Mouse (Mus musculus) embryonic facial prominence, embryonic 12.5 days (tissue): ENCODE results near the gene Zfp790. TPM values are rescaled to one million over a fixed set of nuclear protein-coding genes. Genes with fewer than 3 reads are reported as not detected.
"Not testable (repeated sequence)": the region's sequence is repeated elsewhere in the genome, so short reads cannot be mapped to it uniquely, and the experiment has no call there.

Experiments
- ATAC-seq: fragments of 200-750 bp; cut with Nextera tagmentation; 2 replicates; pipeline ENCODE4 v1.8.0; 2017; ENCODE audit not compliant: insufficient number of reproducible peaks, insufficient read depth, low FRiP score, low TSS enrichment
- H3K27ac ChIP-seq: fragments of 300-500 bp; sonication (generic); 2 replicates; pipeline ENCODE4 v1.5.1; 2016; ENCODE audit warnings: mild to moderate bottlenecking
- H3K27me3 ChIP-seq: fragments of 300-500 bp; sonication (generic); 2 replicates; pipeline ENCODE4 v1.6.1; 2016; ENCODE audit warnings: mild to moderate bottlenecking, moderate library complexity
- H3K36me3 ChIP-seq: fragments of 300-500 bp; sonication (generic); 2 replicates; pipeline ENCODE4 v1.6.1; 2016; ENCODE audit warnings: mild to moderate bottlenecking
- H3K4me1 ChIP-seq: fragments of 300-500 bp; sonication (generic); 2 replicates; pipeline ENCODE4 v1.6.1; 2016
- H3K4me2 ChIP-seq: fragments of 300-500 bp; sonication (generic); replicated peaks from 2 replicates; pipeline ENCODE4 v1.6.1; 2016; ENCODE audit warnings: mild to moderate bottlenecking, moderate library complexity
- H3K4me3 ChIP-seq: fragments of 300-500 bp; sonication (generic); 2 replicates; pipeline ENCODE4 v1.5.1; 2016; ENCODE audit warnings: mild to moderate bottlenecking
- H3K9ac ChIP-seq: fragments of 300-500 bp; sonication (generic); 2 replicates; pipeline ENCODE4 v1.6.1; 2016; ENCODE audit warnings: mild to moderate bottlenecking, moderate library complexity
- H3K9me3 ChIP-seq: fragments of 300-500 bp; sonication (generic); 2 replicates; pipeline ENCODE4 v1.6.1; 2016; ENCODE audit warnings: mild to moderate bottlenecking, moderate library complexity
- WGBS: fragments of 180-500 bp; shearing (Covaris S2); methylation state at CpG from one replicate; pipeline ENCODE4 v1.1.7; 2016; 5-methylcytosine and 5-hydroxymethylcytosine counted together
- microRNA counts: library from miRNA; unstranded; fragments of <30 nt; microRNA quantifications from one replicate; lab custom pipeline; 2017
- microRNA-seq: library from miRNA; unstranded; fragments of <30 nt; microRNA quantifications from one replicate; pipeline ENCODE4, GENCODE M21; 2017
- polyA plus RNA-seq: library from polyadenylated mRNA; unstranded; fragments of >200 nt; fragmentation: Nextera tagmentation; extraction: Ambion mirVana; gene quantifications from 2 replicates; pipeline ENCODE4 v1.2.1, GENCODE M21; 2016

The Zfp790 gene
- polyA plus RNA-seq, 1 experiment from 2014 or later = 20.0 TPM

GRCm38 (mm10) chr7:29852831-29853218 is 36.9 kb downstream of the Zfp790 start:
- peak overlapping the region; percentile 70 for H3K4me2 ChIP-seq
- H3K4me3 ChIP-seq = peak overlapping the region; percentile 62
- no peaks in the 10 kb centered on the region; the same call in 1 of the 2 replicates for H3K36me3 ChIP-seq
- H3K9me3 ChIP-seq = no peaks in the 10 kb centered on the region
- no peaks in the 10 kb centered on the region for H3K27me3 ChIP-seq
- WGBS = 52% methylated on average over 9 of the region's 9 CpGs
- ATAC-seq = no peak
- peak overlapping the region; percentile 51 for H3K9ac ChIP-seq
- H3K4me1 ChIP-seq = peaks cover 6% of the 10 kb centered on the region; the same call in 1 of the 2 replicates
- H3K27ac ChIP-seq = no peak overlapping the region

- peak within 1 kb of the TSS; percentile 62 for H3K4me3 ChIP-seq
- no peaks in the 10 kb centered on the region; the same call in 1 of the 2 replicates for H3K36me3 ChIP-seq
- no peaks in the 10 kb centered on the region for H3K27me3 ChIP-seq
- no peaks in the 10 kb centered on the region for H3K9me3 ChIP-seq
- peak within 1 kb of the TSS; percentile 51 for H3K9ac ChIP-seq
- H3K27ac ChIP-seq = no peak within 1 kb of the TSS
- peaks cover 6% of the 10 kb centered on the region; the same call in 1 of the 2 replicates for H3K4me1 ChIP-seq
- WGBS = 2% methylated on average over 21 of the region's 21 CpGs
- ATAC-seq = peak; percentile 93
- peak within 1 kb of the TSS; percentile 70 for H3K4me2 ChIP-seq
Observed at GRCm38 (mm10) chr7:29853219-29853842, 37.4 kb downstream of the Zfp790 start, which contains the start of gene Zfp940. Zfp940 (minus strand) TSS chr7:29853669.

- Histone ChIP-seq H3K27ac (no peak within 1 kb of the TSS), H3K4me1 (peaks cover 8% of the 10 kb centered on the region), H3K9me3 (no peaks in the 10 kb centered on the region), H3K27me3 (no peaks in the 10 kb centered on the region), H3K4me3 (peak within 1 kb of the TSS; percentile 52), H3K4me2 (peak within 1 kb of the TSS; percentile 67), H3K9ac (peak within 1 kb of the TSS; percentile 57), H3K36me3 (peaks cover 6% of the 10 kb centered on the region; the same call in 1 of the 2 replicates)
- peak; percentile 96 for ATAC-seq
- 6% methylated on average over 32 of the region's 32 CpGs for WGBS
Observed at GRCm38 (mm10) chr7:29859532-29860517, 43.9 kb downstream of the Zfp790 start, which contains the start of gene Zfp420. Zfp420 (plus strand) TSS chr7:29859979.

- 88% methylated on average over 7 of the region's 7 CpGs for WGBS
Observed at GRCm38 (mm10) chr7:29861660-29862059, 45.7 kb downstream of the Zfp790 start.

DNA sequence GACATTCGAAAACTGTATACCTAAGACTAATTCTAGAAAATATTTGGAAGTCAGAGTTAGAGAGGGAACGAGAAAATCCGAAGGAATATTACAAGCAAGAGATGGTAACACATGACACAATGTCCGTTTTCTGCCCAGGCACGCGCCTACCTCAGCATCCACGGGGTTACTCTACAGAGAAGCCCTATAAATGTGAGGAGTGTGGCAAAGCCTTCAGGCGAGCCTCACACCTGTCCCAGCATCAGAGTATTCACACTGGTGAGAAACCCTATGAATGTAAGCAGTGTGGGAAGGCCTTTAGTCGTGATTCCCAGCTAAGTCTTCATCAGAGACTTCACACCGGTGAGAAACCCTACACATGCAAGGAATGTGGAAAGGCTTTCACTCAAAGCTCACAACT is 58.3 kb downstream of the Zfp790 start:
- peaks cover 18% of the 10 kb centered on the region for H3K9me3 ChIP-seq
- ATAC-seq = no peak
- H3K9ac ChIP-seq = no peak overlapping the region
- peaks cover 31% of the 10 kb centered on the region for H3K36me3 ChIP-seq
- H3K4me2 ChIP-seq = no peak overlapping the region
- no peak overlapping the region for H3K4me3 ChIP-seq
- no peak overlapping the region for H3K27ac ChIP-seq
- H3K4me1 ChIP-seq = no peaks in the 10 kb centered on the region
- no peaks in the 10 kb centered on the region for H3K27me3 ChIP-seq
- WGBS = 93% methylated on average over 10 of the region's 10 CpGs

More at GRCm38 (mm10) chr7:29861660-29862059, 45.7 kb downstream of the Zfp790 start:
- H3K27me3 ChIP-seq = no peaks in the 10 kb centered on the region
- no peak overlapping the region for H3K27ac ChIP-seq
- H3K4me3 ChIP-seq = no peak overlapping the region
- H3K9ac ChIP-seq = no peak overlapping the region
- peaks cover 6% of the 10 kb centered on the region; the same call in 1 of the 2 replicates for H3K36me3 ChIP-seq
- H3K4me2 ChIP-seq = no peak overlapping the region
- H3K4me1 ChIP-seq = peaks cover 8% of the 10 kb centered on the region
- no peak for ATAC-seq
- H3K9me3 ChIP-seq = no peaks in the 10 kb centered on the region

GRCm38 (mm10) chr7:29877561-29877960 is 61.6 kb downstream of the Zfp790 start:
- H3K9ac ChIP-seq, H3K27me3 ChIP-seq, H3K4me3 ChIP-seq, ATAC-seq, H3K27ac ChIP-seq, H3K4me2 ChIP-seq, H3K4me1 ChIP-seq: not testable (repeated sequence)
- 93% methylated on average over 9 of the region's 9 CpGs for WGBS
- H3K9me3 ChIP-seq = peaks cover 18% of the 10 kb centered on the region
- peaks cover 31% of the 10 kb centered on the region for H3K36me3 ChIP-seq

GRCm38 (mm10) chr7:29880056-29880455 is 64.1 kb downstream of the Zfp790 start:
- no peak overlapping the region for H3K4me3 ChIP-seq
- H3K36me3 ChIP-seq = peaks cover 21% of the 10 kb centered on the region
- H3K4me2 ChIP-seq = no peak overlapping the region
- H3K27ac ChIP-seq = no peak overlapping the region
- H3K27me3 ChIP-seq = no peaks in the 10 kb centered on the region
- H3K4me1 ChIP-seq = no peaks in the 10 kb centered on the region
- 45% methylated on average over 7 of the region's 7 CpGs for WGBS
- H3K9me3 ChIP-seq = peaks cover 9% of the 10 kb centered on the region
- H3K9ac ChIP-seq = no peak overlapping the region
- no peak for ATAC-seq

MicroRNA genes within 50 kb of the gene (microRNA counts, 519-probe panel; counts per million panel counts)
- microRNA mmu-miR-1964 (lab: Ali Mortazavi, UCI) = 460 counts per million, percentile 65 among the panel's probes with 10 or more counts

Small RNAs within 50 kb of the gene (microRNA-seq; reads per million reads assigned to microRNA genes)
- gene Mir1964 = 2.2 reads per million, percentile 7 among the genes with 10 or more reads in this experiment

Other genes starting within 250 kb of the Zfp790 start
- gene Catsperg2, start 89.1 kb upstream of the Zfp790 start, polyA plus RNA-seq = not detected in 2 replicates
- gene Zfp84, start 47.6 kb upstream of the Zfp790 start, polyA plus RNA-seq = 12.6 and 14.6 TPM in 2 replicates
- 10.8 and 11.1 TPM in 2 replicates for gene Zfp30, start 32.1 kb upstream of the Zfp790 start, polyA plus RNA-seq
- 8.5 and 8.7 TPM in 2 replicates for gene Zfp940, start 37.6 kb downstream of the Zfp790 start, polyA plus RNA-seq
- gene Zfp420, start 43.9 kb downstream of the Zfp790 start, polyA plus RNA-seq = 10.3 and 11.5 TPM in 2 replicates
- 12.1 and 14.4 TPM in 2 replicates for gene Zfp27, start 90.5 kb downstream of the Zfp790 start, polyA plus RNA-seq
- 6.7 and 7.5 TPM in 2 replicates for gene Zfp383, start 92.1 kb downstream of the Zfp790 start, polyA plus RNA-seq
- 17.2 and 18.0 TPM in 2 replicates for gene Zfp74, start 138.0 kb downstream of the Zfp790 start, polyA plus RNA-seq
- gene Zfp568, start 167.8 kb downstream of the Zfp790 start, polyA plus RNA-seq = 20.4 and 23.2 TPM in 2 replicates
- gene Zfp14, start 235.3 kb downstream of the Zfp790 start, polyA plus RNA-seq = 5.7 and 6.3 TPM in 2 replicates